Mouse (Mus musculus): Measurements from ENCODE around the gene Usf3. TPM values are rescaled to one million over a fixed set of nuclear protein-coding genes. Genes with fewer than 3 reads are reported as not detected.

The Usf3 gene
- polyA plus RNA-seq, 1 experiment from 2014 or later: 1.2 TPM

DNA sequence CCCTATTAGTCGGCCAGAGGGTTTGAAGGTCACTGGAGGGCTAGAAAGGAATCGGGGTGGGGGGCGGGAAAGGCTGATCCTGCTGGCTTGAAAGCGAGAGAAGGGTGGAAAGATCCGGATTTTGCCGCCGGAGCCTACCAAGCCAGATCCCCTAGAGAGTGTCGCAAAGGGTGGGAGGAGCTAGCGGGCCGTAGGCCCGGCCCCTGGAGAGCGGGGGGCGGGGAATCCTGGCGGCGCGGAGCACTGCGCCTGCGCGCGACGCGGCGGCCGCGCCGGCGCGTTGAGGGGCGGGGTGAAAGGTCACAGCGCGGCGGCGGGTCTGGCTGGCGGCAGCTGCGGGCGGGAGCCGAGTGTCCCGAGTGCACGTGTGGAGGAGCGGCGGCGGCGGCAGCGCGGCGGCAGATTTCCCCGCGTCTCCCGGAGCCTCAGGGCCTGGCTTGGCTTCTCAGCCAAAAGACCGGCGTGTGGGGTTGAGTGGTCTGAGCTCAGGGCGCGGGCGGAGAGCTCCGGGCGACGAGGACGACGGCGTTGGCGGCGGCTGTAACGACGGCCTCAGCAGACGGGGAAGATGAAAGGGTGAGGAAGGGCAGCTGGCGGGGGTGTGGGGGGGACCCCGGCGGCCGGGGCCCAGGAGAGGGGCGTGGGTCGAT, 33.4 kb upstream of the Usf3 start, which contains the start of the genes Atp6v1a and Naa50:
Gene Atp6v1a, minus strand, starts transcription at position 170 of the 650 bp plus-strand sequence.
Gene Naa50, plus strand, starts transcription at position 295 of the 650 bp plus-strand sequence.
- Histone ChIP-seq H3K27me3 (no peaks in the 10 kb centered on the region), H3K27ac (replicated peaks) (peak within 1 kb of the TSS; percentile 99), H3K4me3 (replicated peaks) (peak within 1 kb of the TSS; percentile 77), H3K4me1 (replicated peaks) (peaks cover 41% of the 10 kb centered on the region), H3K36me3 (replicated peaks) (no peaks in the 10 kb centered on the region), H3K9ac (peak within 1 kb of the TSS; percentile 77), H3K9me3 (replicated peaks) (no peaks in the 10 kb centered on the region), H3K4me2 (peak within 1 kb of the TSS; percentile 96)
- peak; percentile 77 for ATAC-seq (ENCODE audit: insufficient read depth)
- 2% methylated on average over 70 of the region's 71 CpGs for WGBS (ENCODE audit: insufficient replicate concordance)

DNA sequence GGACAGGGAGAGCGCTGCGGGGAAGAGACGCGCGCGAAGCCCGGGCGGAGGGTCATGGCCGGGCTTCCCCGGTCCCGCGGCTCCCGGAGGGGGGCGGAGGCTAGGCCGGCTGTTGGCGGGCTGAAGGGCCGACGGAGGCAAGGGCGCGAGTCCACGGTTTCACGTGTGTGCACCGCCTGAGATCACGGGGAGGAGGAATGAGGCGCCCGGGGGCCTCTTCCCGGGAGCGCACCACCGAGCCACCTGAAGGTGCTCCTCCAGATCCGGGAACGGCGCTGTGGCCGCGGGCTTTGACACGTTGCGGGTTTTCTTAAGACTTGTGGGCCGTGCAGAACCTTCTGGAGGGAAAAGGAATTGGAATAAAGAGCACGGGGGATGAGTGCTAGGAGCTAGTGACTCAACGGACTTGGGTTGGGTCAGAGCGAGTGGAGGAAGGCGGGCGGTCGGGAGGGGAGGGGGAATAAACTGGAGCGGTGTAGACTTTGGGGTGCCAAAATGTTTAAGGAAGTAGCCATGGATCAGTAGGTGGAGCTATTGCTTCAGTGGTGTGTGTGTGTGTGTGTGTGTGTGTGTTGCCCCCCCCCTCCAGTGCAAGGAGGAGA, 32.8 kb upstream of the Usf3 start:
- Histone ChIP-seq H3K4me2 (peak overlapping the region; percentile 96), H3K36me3 (replicated peaks) (no peaks in the 10 kb centered on the region), H3K9ac (peak overlapping the region; percentile 77), H3K27ac (replicated peaks) (peak overlapping the region; percentile 99), H3K9me3 (replicated peaks) (no peaks in the 10 kb centered on the region), H3K4me1 (replicated peaks) (peaks cover 44% of the 10 kb centered on the region), H3K4me3 (replicated peaks) (peak overlapping the region; percentile 77), H3K27me3 (no peaks in the 10 kb centered on the region)
- peak; percentile 69 for ATAC-seq (ENCODE audit: insufficient read depth)
- under 1% methylated on average over 44 of the region's 44 CpGs for WGBS (ENCODE audit: insufficient replicate concordance)

GRCm38 (mm10) chr16:44141483-44141882, 31.6 kb upstream of the Usf3 start:
- peak overlapping the region; percentile 44 for H3K9ac ChIP-seq
- peak overlapping the region; percentile 64 for H3K27ac ChIP-seq (replicated peaks)

GRCm38 (mm10) chr16:44149002-44149767, 23.9 kb upstream of the Usf3 start:
- H3K9me3 ChIP-seq (replicated peaks): no peaks in the 10 kb centered on the region
- H3K9ac ChIP-seq: no peak overlapping the region
- 89% methylated on average over 1 of the region's 1 CpGs for WGBS (ENCODE audit: insufficient replicate concordance)
- peaks cover 9% of the 10 kb centered on the region for H3K4me1 ChIP-seq (replicated peaks)
- no peak overlapping the region for H3K27ac ChIP-seq (replicated peaks)
- ATAC-seq (ENCODE audit: insufficient read depth): no peak
- no peak overlapping the region for H3K4me2 ChIP-seq
- H3K4me3 ChIP-seq (replicated peaks): no peak overlapping the region
- H3K27me3 ChIP-seq: no peaks in the 10 kb centered on the region
- no peaks in the 10 kb centered on the region for H3K36me3 ChIP-seq (replicated peaks)

More at GRCm38 (mm10) chr16:44141483-44141882, 31.6 kb upstream of the Usf3 start:
- Histone ChIP-seq H3K4me3 (replicated peaks) (peak overlapping the region; percentile 77), H3K27me3 (no peaks in the 10 kb centered on the region), H3K4me2 (peak overlapping the region; percentile 96), H3K9me3 (replicated peaks) (no peaks in the 10 kb centered on the region), H3K4me1 (replicated peaks) (peaks cover 43% of the 10 kb centered on the region), H3K36me3 (replicated peaks) (no peaks in the 10 kb centered on the region)
- WGBS (ENCODE audit: insufficient replicate concordance): 43% methylated on average over 6 of the region's 6 CpGs
- no peak for ATAC-seq (ENCODE audit: insufficient read depth)

DNA sequence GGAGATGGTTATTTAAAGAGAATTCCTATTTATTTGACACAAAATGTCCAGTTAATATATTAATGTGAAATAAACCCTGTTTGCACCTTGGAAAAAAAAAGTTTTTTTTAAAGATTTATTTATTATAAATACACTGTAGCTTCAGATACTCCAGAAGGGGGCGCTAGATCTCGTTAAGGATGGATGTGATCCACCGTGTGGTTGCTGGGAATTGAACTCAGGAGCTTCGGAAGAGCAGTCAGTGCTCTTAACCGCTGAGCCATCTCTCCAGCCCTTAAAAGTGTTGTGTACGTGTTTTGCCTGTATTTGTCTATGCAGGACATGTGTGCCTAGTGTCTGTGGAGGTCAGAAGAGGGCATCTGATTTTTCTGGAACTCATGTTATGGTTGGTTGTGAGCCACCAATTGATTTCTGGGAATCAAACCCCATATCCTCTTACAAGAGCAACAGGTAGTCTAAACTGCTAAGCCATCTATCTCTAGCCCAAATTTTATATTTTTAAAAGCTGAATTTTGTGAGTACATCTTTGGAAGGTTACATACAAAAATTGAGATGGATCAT, 18.5 kb upstream of the Usf3 start:
- ATAC-seq (ENCODE audit: insufficient read depth): no peak
- Histone ChIP-seq H3K9ac (no peak overlapping the region), H3K9me3 (replicated peaks) (no peaks in the 10 kb centered on the region), H3K36me3 (replicated peaks) (peaks cover 22% of the 10 kb centered on the region), H3K4me2 (no peak overlapping the region), H3K4me1 (replicated peaks) (peaks cover 5% of the 10 kb centered on the region; the same call in 1 of the 2 replicates), H3K27ac (replicated peaks) (no peak overlapping the region), H3K27me3 (no peaks in the 10 kb centered on the region), H3K4me3 (replicated peaks) (no peak overlapping the region)
- 51% methylated on average over 6 of the region's 6 CpGs for WGBS (ENCODE audit: insufficient replicate concordance)

DNA sequence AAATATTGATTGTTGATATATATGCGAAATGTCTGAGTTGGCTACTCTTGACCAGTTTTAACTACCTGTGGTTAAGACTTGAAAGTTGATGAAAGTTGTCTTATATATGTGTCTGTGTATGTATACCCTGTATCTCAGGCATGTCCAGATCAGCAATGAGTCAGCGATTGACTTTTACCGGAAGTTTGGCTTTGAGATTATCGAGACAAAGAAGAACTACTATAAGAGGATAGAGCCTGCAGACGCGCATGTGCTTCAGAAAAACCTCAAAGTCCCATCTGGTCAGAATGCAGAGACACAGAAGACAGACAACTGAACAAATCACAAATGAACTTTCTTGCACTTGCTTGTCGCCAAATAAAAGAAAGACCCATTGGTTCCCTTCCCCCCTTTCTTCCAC, 13.7 kb upstream of the Usf3 start:
- Histone ChIP-seq H3K27ac (replicated peaks) (no peak overlapping the region), H3K36me3 (replicated peaks) (peaks cover 31% of the 10 kb centered on the region), H3K9me3 (replicated peaks) (no peaks in the 10 kb centered on the region), H3K27me3 (no peaks in the 10 kb centered on the region), H3K4me1 (replicated peaks) (peaks cover 4% of the 10 kb centered on the region; the same call in 1 of the 2 replicates), H3K4me2 (no peak overlapping the region), H3K9ac (no peak overlapping the region), H3K4me3 (replicated peaks) (no peak overlapping the region)
- WGBS (ENCODE audit: insufficient replicate concordance): 41% methylated on average over 7 of the region's 7 CpGs
- no peak for ATAC-seq (ENCODE audit: insufficient read depth)

DNA sequence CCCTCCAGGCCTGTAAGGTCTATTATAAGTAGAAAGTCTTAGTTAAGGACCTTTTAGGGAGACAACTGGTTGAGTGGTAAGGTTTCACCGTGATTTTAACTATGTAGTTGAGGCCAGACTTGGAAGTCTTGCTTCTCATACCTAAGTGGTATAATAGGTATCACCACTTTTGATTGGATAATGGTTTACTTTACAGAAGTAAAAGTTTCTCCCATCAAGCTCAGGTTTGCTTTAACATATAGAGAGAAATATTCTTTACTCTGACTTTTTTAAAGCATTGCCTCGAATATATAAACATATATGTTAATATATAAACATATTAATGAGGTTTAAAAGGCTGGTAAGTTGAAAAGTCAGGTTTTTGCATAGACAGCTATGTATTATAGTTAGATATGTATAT, 9.2 kb upstream of the Usf3 start:
- H3K9ac ChIP-seq: no peak overlapping the region
- no peaks in the 10 kb centered on the region for H3K4me1 ChIP-seq (replicated peaks)
- H3K36me3 ChIP-seq (replicated peaks): peaks cover 16% of the 10 kb centered on the region
- no peaks in the 10 kb centered on the region for H3K27me3 ChIP-seq
- no peak overlapping the region for H3K4me2 ChIP-seq
- no peak overlapping the region for H3K27ac ChIP-seq (replicated peaks)
- H3K9me3 ChIP-seq (replicated peaks): no peaks in the 10 kb centered on the region
- no peak overlapping the region for H3K4me3 ChIP-seq (replicated peaks)
- no peak for ATAC-seq (ENCODE audit: insufficient read depth)
- 79% methylated on average over 2 of the region's 2 CpGs for WGBS (ENCODE audit: insufficient replicate concordance)

- WGBS (ENCODE audit: insufficient replicate concordance): 43% methylated on average over 3 of the region's 3 CpGs
- Histone ChIP-seq H3K9me3 (replicated peaks) (no peaks in the 10 kb centered on the region), H3K9ac (no peak overlapping the region), H3K27me3 (no peaks in the 10 kb centered on the region), H3K4me2 (no peak overlapping the region), H3K36me3 (replicated peaks) (peaks cover 3% of the 10 kb centered on the region; the same call in 1 of the 2 replicates), H3K27ac (replicated peaks) (no peak overlapping the region), H3K4me3 (replicated peaks) (no peak overlapping the region), H3K4me1 (replicated peaks) (no peaks in the 10 kb centered on the region)
- ATAC-seq (ENCODE audit: insufficient read depth): peak; percentile 56
Measured at GRCm38 (mm10) chr16:44165182-44165581, 7.9 kb upstream of the Usf3 start.

GRCm38 (mm10) chr16:44168990-44169389, 4.1 kb upstream of the Usf3 start:
- H3K4me1 ChIP-seq (replicated peaks): peaks cover 10% of the 10 kb centered on the region
- H3K27ac ChIP-seq (replicated peaks): no peak overlapping the region
- no peaks in the 10 kb centered on the region for H3K36me3 ChIP-seq (replicated peaks)
- no peak overlapping the region for H3K4me3 ChIP-seq (replicated peaks)
- no peaks in the 10 kb centered on the region for H3K9me3 ChIP-seq (replicated peaks)
- 89% methylated on average over 4 of the region's 4 CpGs for WGBS (ENCODE audit: insufficient replicate concordance)
- H3K27me3 ChIP-seq: no peaks in the 10 kb centered on the region
- H3K4me2 ChIP-seq: no peak overlapping the region
- no peak for ATAC-seq (ENCODE audit: insufficient read depth)
- no peak overlapping the region for H3K9ac ChIP-seq

DNA sequence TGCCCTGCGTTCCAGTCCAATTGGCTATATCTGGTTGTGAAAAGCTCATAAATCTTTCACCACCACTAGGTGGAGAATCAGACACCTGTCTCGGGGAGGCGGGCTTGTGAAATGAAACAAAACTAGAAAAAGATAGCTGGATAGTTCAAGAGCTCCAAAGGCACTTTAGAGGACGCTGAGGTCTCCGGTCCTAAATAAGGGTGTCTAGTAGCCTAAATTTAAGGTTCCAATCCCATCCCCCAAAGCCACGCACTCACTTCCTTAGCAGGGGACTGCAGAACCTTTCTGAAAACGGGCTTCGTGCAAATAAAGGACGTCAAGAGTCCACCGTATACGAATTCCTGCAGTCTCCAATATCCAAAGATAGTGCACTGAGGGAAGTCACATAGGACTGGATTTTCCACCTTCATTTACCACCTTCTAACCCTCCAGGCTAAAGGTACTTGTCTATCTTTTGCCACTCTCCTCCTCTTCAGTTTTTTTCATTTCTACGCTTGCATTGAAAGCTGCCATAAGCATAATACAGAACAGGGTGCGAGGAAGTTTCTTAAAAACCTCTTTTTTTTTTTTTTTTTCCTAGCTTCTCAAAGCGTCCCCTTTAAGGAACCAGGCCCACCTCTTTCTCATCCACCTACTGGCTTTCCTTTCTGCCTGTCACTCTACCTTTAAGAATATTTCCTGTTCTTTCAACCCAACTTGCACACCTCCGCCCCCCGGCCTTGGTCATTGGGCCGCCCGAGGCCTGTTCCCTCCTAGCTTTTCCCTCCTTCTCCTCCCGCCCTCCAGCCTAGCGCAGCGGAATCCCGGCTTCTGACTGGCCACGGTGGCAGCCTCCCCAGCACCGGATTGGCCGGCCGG, 520 bp upstream of the Usf3 start:
- Histone ChIP-seq H3K4me3 (replicated peaks) (peak overlapping the region; percentile 94), H3K4me2 (peak overlapping the region; percentile 85), H3K4me1 (replicated peaks) (peaks cover 44% of the 10 kb centered on the region)

More for the DNA sequence above, 520 bp upstream of the Usf3 start:
- H3K9ac ChIP-seq: peak overlapping the region; percentile 66
- no peaks in the 10 kb centered on the region for H3K36me3 ChIP-seq (replicated peaks)
- no peaks in the 10 kb centered on the region for H3K9me3 ChIP-seq (replicated peaks)
- peak; percentile 99 for ATAC-seq (ENCODE audit: insufficient read depth)
- no peaks in the 10 kb centered on the region for H3K27me3 ChIP-seq
- WGBS (ENCODE audit: insufficient replicate concordance): under 1% methylated on average over 26 of the region's 26 CpGs
- peak overlapping the region; percentile 93 for H3K27ac ChIP-seq (replicated peaks)

Measured in liver, embryonic 15.5 days (tissue).